Mouse (Mus musculus): ENCODE data around the gene Prrt3.

DNA sequence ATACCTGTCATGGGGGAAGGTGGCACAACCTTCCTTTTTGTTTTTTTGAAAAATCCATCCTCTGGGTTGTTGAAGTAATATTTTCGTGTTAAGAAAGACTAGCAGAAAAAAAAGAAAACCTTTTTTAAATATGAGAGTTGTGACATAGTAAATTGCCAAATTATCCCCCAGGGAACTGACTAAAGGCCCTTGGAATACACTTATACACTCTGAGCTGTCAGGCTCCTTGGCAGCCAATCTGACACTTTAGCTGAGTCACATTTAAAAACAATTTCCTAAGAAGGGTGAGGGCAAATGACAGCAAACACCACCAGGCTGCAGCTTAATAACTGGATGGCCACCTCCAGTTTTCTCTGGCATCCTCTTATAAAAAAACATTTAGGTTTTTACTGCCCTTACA is 20.6 kb upstream of the Prrt3 start:
- no peak for TF ChIP-seq CTCF (IDR thresholded peaks at IDR 0.05; ENCODE audit: extremely low read depth, insufficient read depth, low read length)
- TF ChIP-seq POLR2A (IDR thresholded peaks at IDR 0.05; ENCODE audit: extremely low read depth, insufficient read depth, low read length), result no peak
